Mouse (Mus musculus): Measurements from ENCODE around the gene Gm9837.

DNA sequence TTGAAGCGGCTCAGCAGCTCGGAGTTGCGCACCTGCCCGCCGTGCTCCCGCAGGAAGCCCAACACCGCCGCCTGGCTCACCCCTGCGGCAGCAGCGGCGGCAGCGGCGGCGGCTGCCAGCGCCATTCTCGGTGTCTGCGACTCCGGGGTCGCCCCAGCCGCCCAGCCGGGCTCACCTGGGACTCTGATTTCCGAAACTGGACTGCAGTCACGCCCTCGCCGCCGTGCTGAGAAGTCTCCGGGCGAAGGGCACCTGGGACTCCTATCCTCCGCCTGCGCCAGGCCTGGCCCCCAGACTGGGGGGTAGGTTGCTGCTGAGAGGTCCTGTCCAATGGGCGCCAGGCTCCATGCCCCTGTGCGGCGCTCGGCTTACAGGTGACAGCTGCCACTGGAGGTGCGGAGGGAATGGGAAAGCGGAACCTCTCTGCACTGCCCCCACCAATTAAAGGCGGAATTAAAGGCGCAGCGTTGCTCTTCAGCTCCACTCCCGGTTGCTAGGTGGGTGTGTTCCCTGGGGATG, 9.6 kb upstream of the Gm9837 start, which contains the start of the genes Gm9945 and Sowaha:
- TF ChIP-seq CTCF (IDR thresholded peaks at IDR 0.05; ENCODE audit: borderline replicate concordance, insufficient read depth, low read length) (no peak), POLR2A (IDR thresholded peaks at IDR 0.05; ENCODE audit: low read depth, low read length) (no peak)
